In the genomic region with DNA sequence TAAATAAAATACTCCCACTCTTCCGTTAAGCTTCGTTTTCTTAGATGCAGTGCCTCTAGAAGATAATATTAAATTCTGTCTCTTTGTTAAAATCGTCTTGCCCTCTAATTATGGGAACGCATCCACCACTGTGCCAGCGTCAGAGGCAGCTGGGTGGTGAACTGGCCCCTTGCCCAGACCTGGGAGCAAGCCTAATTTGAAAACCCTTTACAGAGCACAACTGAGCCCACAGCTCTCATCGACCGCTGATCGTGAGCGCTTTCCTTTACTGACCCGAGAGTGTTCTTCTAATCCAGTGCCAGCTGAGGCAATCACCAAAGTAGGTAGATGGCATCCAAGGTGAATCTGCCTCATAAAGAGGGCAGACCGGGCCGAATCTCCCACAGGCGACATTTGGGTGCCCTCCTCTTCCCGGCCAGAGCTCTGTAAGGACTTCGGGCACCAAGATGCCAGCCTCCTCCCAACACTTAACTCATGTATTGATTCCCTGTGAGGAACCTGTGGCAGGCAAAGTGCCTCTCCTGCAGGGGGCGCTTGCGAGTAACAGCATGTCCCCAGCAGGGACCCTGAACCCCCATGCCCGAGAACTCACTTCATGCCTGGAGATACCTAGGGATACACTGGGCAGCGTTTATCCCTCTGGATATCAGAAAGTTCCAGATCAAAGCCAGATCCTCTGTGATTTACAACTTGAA, we compare ENCODE assay signal across 8 mouse cellular contexts.
DNase-seq lines count a peak whose midpoint lies in the region; ATAC-seq and TF ChIP-seq lines count a peak whose summit lies in the region.

No protein-coding gene starts in this region.

- DNase-seq in forebrain, embryonic 11.5 days (ENCODE audit: low spot score): no peak
- peak; percentile 35 for DNase-seq in thymus, adult 2 months
- no peak for DNase-seq in thymus, adult 18-20 months
- no peak for DNase-seq in heart, postnatal 0 days (ENCODE audit: low spot score)
- peak; percentile 92 for DNase-seq in left cerebral cortex, postnatal 4 days
- DNase-seq in thymus, postnatal 25 days: peak; percentile 42
- DNase-seq in embryo, embryonic 10 days (ENCODE audit: low spot score): no peak

- peak; percentile 84 for ATAC-seq in forebrain, embryonic 13.5 days
- no peak for ATAC-seq in forebrain, embryonic 11.5 days (replicated peaks; ENCODE audit: low FRiP score)
- ATAC-seq in heart, postnatal 0 days (ENCODE audit: insufficient read depth, low read depth): 0 out of 2 replicates have a peak, but pooled peaks have one; percentile 23

- peak; percentile 68; the same call in 1 of the 2 replicates for TF ChIP-seq CTCF in thymus, adult 2 months (IDR thresholded peaks at IDR 0.05; ENCODE audit: borderline replicate concordance, control insufficient read depth, extremely low read depth, insufficient read depth, low read length, poor library complexity)
- TF ChIP-seq CTCF in heart, postnatal 0 days (IDR thresholded peaks at IDR 0.05; ENCODE audit: low read depth): 0 out of 2 replicates have a peak, but pooled peaks have one; percentile 18

- H3K4me3 ChIP-seq in forebrain, embryonic 13.5 days: no peak overlapping the region
- H3K4me3 ChIP-seq in forebrain, embryonic 11.5 days (ENCODE audit: low read depth, low read length): no peak overlapping the region
- H3K4me3 ChIP-seq in thymus, adult 2 months (ENCODE audit: control insufficient read depth, insufficient read depth, low read length): no peak overlapping the region
- H3K4me3 ChIP-seq in heart, postnatal 0 days (ENCODE audit: low read depth, low read length): no peak overlapping the region

- no peak overlapping the region for H3K9ac ChIP-seq in forebrain, embryonic 13.5 days
- H3K9ac ChIP-seq in forebrain, embryonic 11.5 days (ENCODE audit: low read length): no peak overlapping the region
- no peak overlapping the region for H3K9ac ChIP-seq in heart, postnatal 0 days (replicated peaks; ENCODE audit: low read depth, low read length)

- peak overlapping the region; percentile 30; the same call in 1 of the 2 replicates for H3K4me2 ChIP-seq in forebrain, embryonic 13.5 days
- no peak overlapping the region for H3K4me2 ChIP-seq in forebrain, embryonic 11.5 days (ENCODE audit: low read depth, low read length, severe bottlenecking)
- peak overlapping the region; percentile 46 for H3K4me2 ChIP-seq in heart, postnatal 0 days (ENCODE audit: low read depth, low read length)

- WGBS in forebrain, embryonic 13.5 days: 51% methylated on average over 19 of the region's 19 CpGs
- 89% methylated on average over 19 of the region's 19 CpGs for WGBS in forebrain, embryonic 11.5 days
- WGBS in thymus, adult 2 months: 96% methylated on average over 19 of the region's 19 CpGs
- WGBS in heart, postnatal 0 days: 68% methylated on average over 19 of the region's 19 CpGs

- intact Hi-C loops in left cerebral cortex, postnatal 4 days (cut with DNase I): no loop called here

- H3K27ac ChIP-seq in forebrain, embryonic 13.5 days: peak overlapping the region; percentile 10; the same call in 1 of the 2 replicates
- no peak overlapping the region for H3K27ac ChIP-seq in forebrain, embryonic 11.5 days (ENCODE audit: low read depth, low read length)
- H3K27ac ChIP-seq in thymus, adult 2 months (ENCODE audit: control insufficient read depth, insufficient read depth, low read length): no peak overlapping the region
- no peak overlapping the region for H3K27ac ChIP-seq in heart, postnatal 0 days (ENCODE audit: low read depth)

- TF ChIP-seq POLR2A in thymus, adult 2 months (IDR thresholded peaks at IDR 0.05; ENCODE audit: control insufficient read depth, extremely low read depth, insufficient read depth, low read length, poor library complexity): no peak

- H3K36me3 ChIP-seq in forebrain, embryonic 13.5 days (ENCODE audit: poor library complexity, severe bottlenecking): no peaks in the 10 kb centered on the region
- H3K36me3 ChIP-seq in forebrain, embryonic 11.5 days (ENCODE audit: control insufficient read depth, insufficient read depth, low read length): no peaks in the 10 kb centered on the region
- H3K36me3 ChIP-seq in thymus, adult 2 months (ENCODE audit: control insufficient read depth, insufficient read depth, low read length): no peaks in the 10 kb centered on the region
- H3K36me3 ChIP-seq in heart, postnatal 0 days (replicated peaks; ENCODE audit: control insufficient read depth, insufficient read depth, low read length): no peaks in the 10 kb centered on the region

- TF ChIP-seq EP300 in heart, postnatal 0 days (IDR thresholded peaks at IDR 0.05; ENCODE audit: low read depth): no peak

- peaks cover 15% of the 10 kb centered on the region for H3K4me1 ChIP-seq in forebrain, embryonic 13.5 days
- no peaks in the 10 kb centered on the region for H3K4me1 ChIP-seq in forebrain, embryonic 11.5 days (replicated peaks; ENCODE audit: control insufficient read depth, insufficient read depth, low read length)
- peaks cover 8% of the 10 kb centered on the region for H3K4me1 ChIP-seq in thymus, adult 2 months (replicated peaks; ENCODE audit: control insufficient read depth, insufficient read depth, low read length)
- no peaks in the 10 kb centered on the region; the same call in none of the 2 replicates for H3K4me1 ChIP-seq in heart, postnatal 0 days (ENCODE audit: control insufficient read depth, insufficient read depth)

- H3K27me3 ChIP-seq in forebrain, embryonic 13.5 days: peaks cover 2% of the 10 kb centered on the region; the same call in 1 of the 2 replicates
- no peaks in the 10 kb centered on the region for H3K27me3 ChIP-seq in forebrain, embryonic 11.5 days (ENCODE audit: control insufficient read depth, insufficient read depth, low read length)
- H3K27me3 ChIP-seq in thymus, adult 2 months (ENCODE audit: control insufficient read depth, insufficient read depth, low read length): no peaks in the 10 kb centered on the region
- no peaks in the 10 kb centered on the region for H3K27me3 ChIP-seq in heart, postnatal 0 days (ENCODE audit: control insufficient read depth, insufficient read depth, low read length)

- no peaks in the 10 kb centered on the region for H3K9me3 ChIP-seq in forebrain, embryonic 13.5 days (replicated peaks)
- H3K9me3 ChIP-seq in forebrain, embryonic 11.5 days (ENCODE audit: control insufficient read depth, low read length): no peaks in the 10 kb centered on the region
- H3K9me3 ChIP-seq in heart, postnatal 0 days (replicated peaks; ENCODE audit: control insufficient read depth, low read length): no peaks in the 10 kb centered on the region

Comparison
In these comparisons a context has a peak if more than half of its experiments do, and no peak if none do; other contexts are left out.
1. DNase-seq: peak in thymus, adult 2 months (single experiment), left cerebral cortex, postnatal 4 days (single experiment) and thymus, postnatal 25 days (single experiment); none in forebrain, embryonic 11.5 days (single experiment), thymus, adult 18-20 months (0 of 2), heart, postnatal 0 days (single experiment) and embryo, embryonic 10 days (single experiment).